ENCODE assay signal across 8 mouse cellular contexts in genomic region chr16:94362174-94362873, GRCm38 (mm10). TPM values are rescaled to one million over a fixed set of nuclear protein-coding genes. Genes with fewer than 3 reads are reported as not detected.
DNase-seq lines count a peak whose midpoint lies in the region; ATAC-seq lines count a peak whose summit lies in the region.

No protein-coding gene starts in this region.

- peak; percentile 53; the same call in 1 of the 2 replicates for ATAC-seq in stomach, embryonic 16.5 days (ENCODE audit: insufficient read depth, low FRiP score)

- H3K4me1 ChIP-seq in stomach, embryonic 16.5 days (ENCODE audit: control insufficient read depth, insufficient read depth, low read length), result no peaks in the 10 kb centered on the region

- H3K4me2 ChIP-seq in stomach, embryonic 16.5 days (ENCODE audit: low read depth, low read length), result no peak overlapping the region

- H3K9ac ChIP-seq in stomach, embryonic 16.5 days (ENCODE audit: low read length), result no peak overlapping the region

- no peaks in the 10 kb centered on the region for H3K27me3 ChIP-seq in stomach, embryonic 16.5 days (ENCODE audit: control insufficient read depth, insufficient read depth, low read length)

- no peak overlapping the region for H3K4me3 ChIP-seq in stomach, embryonic 16.5 days (replicated peaks; ENCODE audit: low read length)

- H3K9me3 ChIP-seq in stomach, embryonic 16.5 days (replicated peaks; ENCODE audit: control insufficient read depth, low read length), result no peaks in the 10 kb centered on the region

- peak; percentile 35 for DNase-seq in ovary, postnatal 36 days (ENCODE audit: low spot score)
- no peak for DNase-seq in ovary, postnatal 10 days (ENCODE audit: low spot score)
- peak; percentile 37 for DNase-seq in cerebellum, adult 8-10 months
- peak; percentile 82 to 89 for DNase-seq in frontal cortex, postnatal 36 days (ENCODE audit: low spot score in 2 of 2)
- peak; percentile 50 to 56 for DNase-seq in kidney, postnatal 4 days
- DNase-seq in lung, postnatal 14 days, result peak; percentile 29
- no peak for DNase-seq in thymus, adult 18-20 months

- no peak overlapping the region for H3K27ac ChIP-seq in stomach, embryonic 16.5 days (ENCODE audit: low read length)

- WGBS in stomach, embryonic 16.5 days, result 42% methylated on average over 10 of the region's 10 CpGs

- H3K36me3 ChIP-seq in stomach, embryonic 16.5 days (ENCODE audit: control insufficient read depth, insufficient read depth, low read length), result no peaks in the 10 kb centered on the region

RNA-seq across cellular contexts. Expression of gene Ttc3, which starts 8.1 kb away (rescaled TPM):
- 156 and 161 TPM in 2 replicates for polyA plus RNA-seq in stomach, embryonic 16.5 days (2015; fragmentation: Nextera tagmentation; extraction: Ambion mirVana)

RNA-seq across cellular contexts. Expression of gene Pigp, which starts 9.3 kb away (rescaled TPM):
- polyA plus RNA-seq in stomach, embryonic 16.5 days (2015; fragmentation: Nextera tagmentation; extraction: Ambion mirVana), result 117 and 131 TPM in 2 replicates

RNA-seq across cellular contexts. Expression of gene Ripply3, which starts 34.1 kb away (rescaled TPM):
- polyA plus RNA-seq in stomach, embryonic 16.5 days (2015; fragmentation: Nextera tagmentation; extraction: Ambion mirVana), result 7.0 and 8.3 TPM in 2 replicates

RNA-seq across cellular contexts. Expression of gene Hlcs, which starts 49.0 kb away (rescaled TPM):
- polyA plus RNA-seq in stomach, embryonic 16.5 days (2015; fragmentation: Nextera tagmentation; extraction: Ambion mirVana), result 10.2 and 10.3 TPM in 2 replicates

Comparison
In these comparisons a context has a peak if more than half of its experiments do, and no peak if none do; other contexts are left out.
1. DNase-seq: peak in ovary, postnatal 36 days (single experiment), cerebellum, adult 8-10 months (single experiment), frontal cortex, postnatal 36 days (2 of 2), kidney, postnatal 4 days (2 of 2) and lung, postnatal 14 days (single experiment); none in ovary, postnatal 10 days (single experiment) and thymus, adult 18-20 months (0 of 2).